Mouse (Mus musculus) myocyte (in vitro differentiated cells): ENCODE measurements around the gene Sept3.

Source experiments
- CEBPB ChIP-seq: IDR thresholded peaks from 2 replicates; pipeline ENCODE4 v1.6.1; 2011; ENCODE audit warnings: mild to moderate bottlenecking, moderate library complexity; ENCODE audit not compliant: poor library complexity, insufficient read depth, severe bottlenecking
- E2F4 ChIP-seq: IDR thresholded peaks from one replicate; pipeline ENCODE4 v1.6.1; 2011; ENCODE audit warnings: mild to moderate bottlenecking, control low read depth, moderate library complexity; ENCODE audit not compliant: insufficient read depth
- MAX ChIP-seq: IDR thresholded peaks from one replicate; pipeline ENCODE4 v1.6.1; 2011; ENCODE audit warnings: low read depth, mild to moderate bottlenecking, control low read depth
- MYOD1 ChIP-seq, 3 experiments: IDR thresholded peaks; one replicate each; pipeline ENCODE4 v1.6.1; 2011; ENCODE audit warnings: control low read depth in 2 of 3, low read depth in 2 of 3, mild to moderate bottlenecking in 2 of 3, moderate library complexity in 1 of 3; ENCODE audit not compliant: insufficient read length in 2 of 3, control insufficient read depth in 1 of 3
- MYOG ChIP-seq, 3 experiments: IDR thresholded peaks; one replicate each; pipeline ENCODE4 v1.6.1; 2011; ENCODE audit warnings: control low read depth in 2 of 3, low read depth in 2 of 3, mild to moderate bottlenecking in 2 of 3; ENCODE audit not compliant: insufficient read length in 2 of 3, control insufficient read depth in 1 of 3, insufficient read depth in 1 of 3
- POLR2A ChIP-seq: IDR thresholded peaks from one replicate; pipeline ENCODE4 v1.6.1; 2011; ENCODE audit warnings: low read depth, mild to moderate bottlenecking, control low read depth, moderate library complexity; ENCODE audit not compliant: insufficient read length
- POLR2AphosphoS2 ChIP-seq: IDR thresholded peaks from one replicate; pipeline ENCODE4 v1.6.1; 2011; ENCODE audit warnings: low read depth, control low read depth; ENCODE audit not compliant: insufficient read length
- REST ChIP-seq: IDR thresholded peaks from one replicate; pipeline ENCODE4 v1.6.1; 2011; ENCODE audit warnings: mild to moderate bottlenecking, control low read depth, moderate library complexity; ENCODE audit not compliant: insufficient read depth, insufficient read length
- TCF12 ChIP-seq: IDR thresholded peaks from one replicate; pipeline ENCODE4 v1.6.1; 2011; ENCODE audit warnings: mild to moderate bottlenecking, control low read depth; ENCODE audit not compliant: poor library complexity, insufficient read depth, severe bottlenecking
- TCF3 ChIP-seq: IDR thresholded peaks from one replicate; pipeline ENCODE4 v1.6.1; 2011; ENCODE audit warnings: low read depth, control low read depth; ENCODE audit not compliant: insufficient read length
- USF1 ChIP-seq: IDR thresholded peaks from one replicate; pipeline ENCODE4 v1.6.1; 2011; ENCODE audit warnings: low read depth, mild to moderate bottlenecking, control low read depth, moderate library complexity

DNA sequence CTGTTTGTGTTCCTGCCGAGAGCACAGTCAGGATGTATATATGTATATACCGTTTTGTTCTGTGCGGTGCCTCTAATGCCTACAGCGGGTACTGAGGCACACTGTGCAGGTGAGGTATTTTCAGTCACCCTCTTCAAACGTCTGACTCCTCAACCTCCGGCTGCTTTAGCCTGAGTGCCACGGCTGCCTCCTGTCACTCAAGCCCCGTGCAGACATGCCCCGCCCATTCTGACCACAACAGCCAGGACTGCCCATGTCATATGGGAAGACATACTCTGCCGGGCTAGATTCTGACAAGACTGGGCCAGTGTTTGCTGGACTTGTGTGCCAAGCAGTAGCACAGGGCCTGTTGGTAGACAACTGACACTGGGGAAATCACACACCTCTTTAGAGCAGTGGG, 39.0 kb upstream of the Sept3 start:
- TF ChIP-seq POLR2AphosphoS2: no peak
- no peak for TF ChIP-seq CEBPB
- no peak for TF ChIP-seq POLR2A
- no peak for TF ChIP-seq USF1
- TF ChIP-seq MAX: no peak
- peak in 2 of 3 experiments; percentile 51 to 66 for TF ChIP-seq MYOD1 (IDR thresholded peaks at IDR 0.05; ENCODE audit: control insufficient read depth in 1 of 3, insufficient read length in 2 of 3, low read depth in 2 of 3)
- TF ChIP-seq TCF3: no peak
- peak in 1 of 3 experiments; percentile 30 for TF ChIP-seq MYOG (IDR thresholded peaks at IDR 0.05; ENCODE audit: control insufficient read depth in 1 of 3, insufficient read depth in 1 of 3, insufficient read length in 2 of 3, low read depth in 2 of 3)
- TF ChIP-seq E2F4: no peak
- no peak for TF ChIP-seq TCF12
- no peak for TF ChIP-seq REST
